Mouse (Mus musculus): ENCODE data around the gene Akap10. TPM values are rescaled to one million over a fixed set of nuclear protein-coding genes. Genes with fewer than 3 reads are reported as not detected.

Akap10 gene
- polyA plus RNA-seq (2012; rRNA removed) = 6.8 and 7.6 TPM in 2 replicates

DNA sequence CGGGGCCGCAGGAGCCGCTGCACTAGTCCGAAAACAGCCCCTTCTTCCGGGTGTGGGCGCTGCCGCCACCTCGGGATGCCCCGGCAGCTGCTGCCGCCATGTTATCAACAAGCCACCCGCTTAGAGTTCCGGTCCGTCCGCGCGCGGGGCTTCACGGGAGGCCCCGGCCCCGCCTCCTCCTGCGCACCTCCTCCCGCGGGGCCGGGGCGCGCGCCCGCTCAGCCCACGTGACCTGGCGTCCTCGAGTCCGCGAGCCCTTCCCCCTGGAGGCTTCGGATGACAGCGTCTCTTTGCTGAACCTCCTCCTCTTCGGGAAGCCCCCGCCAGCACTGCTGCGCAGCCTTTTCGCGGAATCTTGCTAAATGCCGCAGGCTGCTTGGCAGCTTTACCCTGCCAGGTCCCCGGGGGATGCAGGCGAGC, at the start of gene Akap10:
Gene Akap10 (minus strand): TSS at position 155 of the 420 bp plus-strand sequence.

DNA sequence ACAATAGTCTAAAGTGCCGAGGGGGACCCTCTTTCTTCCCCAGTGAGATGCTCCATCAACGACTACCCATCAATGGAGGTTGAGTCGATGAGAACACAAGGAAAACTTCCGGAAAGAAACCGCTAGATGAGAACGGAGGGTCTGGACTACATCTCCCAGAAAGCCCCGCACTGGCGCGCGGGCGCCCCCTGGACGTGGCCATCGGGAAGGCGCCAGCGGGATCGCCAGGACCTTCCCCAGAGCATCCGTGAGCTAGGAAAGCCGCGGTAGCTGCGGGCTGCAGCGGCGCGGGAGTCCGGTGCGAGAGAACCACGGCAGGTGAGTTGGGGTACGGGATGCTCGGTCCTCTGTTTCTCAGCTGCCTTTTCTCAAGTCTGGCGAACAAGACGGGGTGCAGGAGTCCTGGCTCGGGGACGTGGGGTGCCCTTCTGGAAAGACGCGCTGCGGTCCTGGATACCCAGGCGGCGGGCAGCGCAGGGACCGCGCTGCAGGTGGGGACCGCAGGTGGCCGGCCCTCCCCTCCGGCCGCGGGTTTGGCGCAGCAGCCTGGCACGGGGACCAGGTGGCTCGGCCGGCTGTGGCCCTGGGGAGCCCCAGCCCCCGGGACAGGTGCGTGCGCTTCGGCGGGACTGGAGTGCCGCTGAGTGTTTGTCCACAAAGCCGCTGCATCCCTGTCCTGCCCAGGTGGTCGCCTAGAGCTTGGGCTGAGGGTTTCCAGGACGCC, 26.7 kb upstream of the Akap10 start, which contains the start of gene Specc1:
Gene Specc1 (plus strand): TSS at position 192 of the 724 bp plus-strand sequence.

DNA sequence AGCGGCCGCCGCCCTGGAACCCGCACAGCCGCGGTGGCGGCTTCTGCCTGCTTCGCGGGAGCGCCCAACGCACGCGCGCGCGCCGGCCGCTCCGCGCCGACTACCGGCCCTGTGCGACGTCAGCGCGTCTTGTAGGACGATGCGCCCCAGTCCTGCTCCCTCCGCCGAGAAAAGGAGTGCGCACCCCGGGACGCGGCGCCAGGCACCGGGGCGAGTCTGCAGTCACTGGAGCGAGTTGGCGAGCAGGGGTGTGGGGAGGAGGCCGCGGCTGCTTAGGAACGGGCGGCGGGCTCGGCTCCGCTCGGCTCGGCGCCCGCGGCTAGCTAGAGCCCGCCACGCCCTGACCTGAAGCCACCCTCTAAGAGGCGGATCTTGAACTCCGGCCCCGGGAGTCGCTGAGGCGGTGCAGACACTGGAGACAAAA, 75.1 kb downstream of the Akap10 start, which contains the start of gene Ulk2:
Gene Ulk2 (minus strand): TSS at position 86 of the 424 bp plus-strand sequence.

Other genes with a start within 250 kb of the Akap10 start
- 3.4 and 3.8 TPM in 2 replicates for gene Fam83g, start 246.2 kb downstream of the Akap10 start, polyA plus RNA-seq (2012; rRNA removed)
- not detected in 2 replicates for gene Slc5a10, start 209.4 kb downstream of the Akap10 start, polyA plus RNA-seq (2012; rRNA removed)
- gene Prpsap2, start 168.2 kb downstream of the Akap10 start, polyA plus RNA-seq (2012; rRNA removed) = 6.9 and 7.5 TPM in 2 replicates
- 2.7 and 3.0 TPM in 2 replicates for gene Ulk2, start 75.2 kb downstream of the Akap10 start, polyA plus RNA-seq (2012; rRNA removed)
- 21.2 and 25.7 TPM in 2 replicates for gene Specc1, start 26.5 kb upstream of the Akap10 start, polyA plus RNA-seq (2012; rRNA removed)